Mouse (Mus musculus): ENCODE results near the gene Fbn1. TPM values are rescaled to one million over a fixed set of nuclear protein-coding genes. Genes with fewer than 3 reads are reported as not detected.

The Fbn1 gene
- 15.3 and 17.2 TPM in 2 replicates for polyA plus RNA-seq (2015; fragmentation: Nextera tagmentation; extraction: Ambion mirVana)

DNA sequence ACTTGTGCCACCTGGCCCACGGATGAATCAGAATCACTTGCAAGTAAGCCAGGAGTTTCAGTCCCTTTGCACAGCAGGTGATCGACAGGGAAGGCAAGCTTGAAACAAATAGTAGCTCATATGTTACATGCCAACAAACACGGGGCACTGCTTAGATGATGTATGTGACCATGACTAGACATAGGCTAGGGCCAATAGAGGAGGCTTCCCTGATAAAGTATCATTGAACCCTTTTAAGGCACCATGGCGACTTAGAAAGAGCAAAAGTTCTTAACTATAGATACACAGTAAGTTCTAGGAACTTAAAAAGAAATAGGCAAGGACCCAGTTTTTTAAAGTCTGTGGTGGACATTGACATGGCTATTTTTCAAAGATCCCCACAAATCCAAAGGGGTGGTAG lies at the start of gene Fbn1:
TSS of gene Fbn1 (minus strand) at position 101 of the 400 bp plus-strand sequence.
- 81% methylated on average over 4 of the region's 4 CpGs for WGBS
- peak within 1 kb of the TSS; percentile 69 for H3K4me2 ChIP-seq (replicated peaks; ENCODE audit: low read depth)
- no peaks in the 10 kb centered on the region; the same call in 1 of the 2 replicates for H3K27me3 ChIP-seq (ENCODE audit: control insufficient read depth, insufficient read depth, low read length)
- peak within 1 kb of the TSS; percentile 79 for H3K9ac ChIP-seq (ENCODE audit: low read length)
- ATAC-seq (ENCODE audit: low FRiP score, low TSS enrichment) = no peak
- no peaks in the 10 kb centered on the region for H3K4me1 ChIP-seq (replicated peaks; ENCODE audit: control insufficient read depth, insufficient read depth)
- no peak for DNase-seq (ENCODE audit: low spot score)
- TF ChIP-seq EP300 (optimal IDR thresholded peaks at IDR 0.05) = no peak
- TF ChIP-seq CTCF (IDR thresholded peaks at IDR 0.05; ENCODE audit: low read depth) = no peak
- no peaks in the 10 kb centered on the region for H3K36me3 ChIP-seq (ENCODE audit: control insufficient read depth, insufficient read depth, low read length)
- H3K9me3 ChIP-seq (ENCODE audit: control insufficient read depth, low read length) = no peaks in the 10 kb centered on the region
- H3K27ac ChIP-seq (replicated peaks) = peak within 1 kb of the TSS; percentile 93
- H3K4me3 ChIP-seq (ENCODE audit: low read depth, low read length) = peak within 1 kb of the TSS; percentile 65

GRCm38 (mm10) chr2:125555830-125556229 lies 48.0 kb upstream of the Fbn1 start:
- WGBS = 70% methylated on average over 6 of the region's 6 CpGs
- Histone ChIP-seq H3K4me2 (replicated peaks; ENCODE audit: low read depth) (no peak overlapping the region), H3K9ac (ENCODE audit: low read length) (no peak overlapping the region), H3K4me3 (ENCODE audit: low read depth, low read length) (no peak overlapping the region), H3K27ac (replicated peaks) (no peak overlapping the region), H3K36me3 (ENCODE audit: control insufficient read depth, insufficient read depth, low read length) (no peaks in the 10 kb centered on the region), H3K27me3 (ENCODE audit: control insufficient read depth, insufficient read depth, low read length) (no peaks in the 10 kb centered on the region), H3K9me3 (ENCODE audit: control insufficient read depth, low read length) (no peaks in the 10 kb centered on the region), H3K4me1 (replicated peaks; ENCODE audit: control insufficient read depth, insufficient read depth) (no peaks in the 10 kb centered on the region)
- DNase-seq (ENCODE audit: low spot score) (no peak), ATAC-seq (ENCODE audit: low FRiP score, low TSS enrichment) (no peak)
- TF ChIP-seq CTCF (IDR thresholded peaks at IDR 0.05; ENCODE audit: low read depth) (peak; percentile 45), EP300 (optimal IDR thresholded peaks at IDR 0.05) (no peak)

DNA sequence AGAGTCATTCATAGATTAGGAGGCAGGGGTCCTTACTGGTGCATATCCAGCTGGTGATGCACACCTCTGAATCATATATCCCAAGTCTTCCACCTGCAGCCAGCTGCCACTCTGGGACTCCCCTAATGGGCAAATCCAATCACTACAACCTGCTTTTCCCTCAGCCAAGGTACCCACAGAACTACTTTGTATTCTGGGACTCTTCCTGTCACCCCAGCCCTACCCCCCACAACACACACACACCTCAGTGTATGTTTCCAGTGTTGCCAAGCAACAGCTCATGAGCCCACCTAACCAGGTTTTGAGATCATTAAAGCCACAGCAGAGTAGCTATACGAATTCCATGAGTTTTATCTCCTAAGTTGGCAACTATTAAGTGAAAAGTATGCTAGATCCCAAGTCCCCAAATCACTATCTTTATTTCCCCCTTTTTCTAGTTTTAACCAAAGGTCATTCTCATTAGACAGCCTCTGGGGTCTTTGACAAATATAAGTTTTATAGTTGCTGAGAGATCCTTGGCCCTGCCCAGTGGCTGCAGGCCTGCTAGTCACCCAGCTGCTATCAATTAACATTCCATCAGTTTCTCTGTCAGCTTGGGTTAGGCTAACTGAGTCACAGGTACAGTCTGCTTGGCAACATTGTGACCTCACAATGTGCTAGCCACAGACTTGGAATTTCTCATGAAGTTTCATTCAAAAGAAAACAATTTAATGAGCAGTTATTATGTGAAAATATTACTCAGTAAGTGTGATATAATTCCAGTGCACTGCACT lies 41.2 kb upstream of the Fbn1 start:
- Histone ChIP-seq H3K9me3 (ENCODE audit: control insufficient read depth, low read length) (no peaks in the 10 kb centered on the region), H3K36me3 (ENCODE audit: control insufficient read depth, insufficient read depth, low read length) (no peaks in the 10 kb centered on the region), H3K4me1 (replicated peaks; ENCODE audit: control insufficient read depth, insufficient read depth) (no peaks in the 10 kb centered on the region), H3K27me3 (ENCODE audit: control insufficient read depth, insufficient read depth, low read length) (no peaks in the 10 kb centered on the region), H3K4me2 (replicated peaks; ENCODE audit: low read depth) (no peak overlapping the region), H3K4me3 (ENCODE audit: low read depth, low read length) (no peak overlapping the region), H3K9ac (ENCODE audit: low read length) (no peak overlapping the region), H3K27ac (replicated peaks) (no peak overlapping the region)
- 62% methylated on average over 1 of the region's 1 CpGs for WGBS
- ATAC-seq (ENCODE audit: low FRiP score, low TSS enrichment) = no peak
- TF ChIP-seq CTCF (IDR thresholded peaks at IDR 0.05; ENCODE audit: low read depth) (no peak), EP300 (optimal IDR thresholded peaks at IDR 0.05) (no peak)
- no peak for DNase-seq (ENCODE audit: low spot score)

DNA sequence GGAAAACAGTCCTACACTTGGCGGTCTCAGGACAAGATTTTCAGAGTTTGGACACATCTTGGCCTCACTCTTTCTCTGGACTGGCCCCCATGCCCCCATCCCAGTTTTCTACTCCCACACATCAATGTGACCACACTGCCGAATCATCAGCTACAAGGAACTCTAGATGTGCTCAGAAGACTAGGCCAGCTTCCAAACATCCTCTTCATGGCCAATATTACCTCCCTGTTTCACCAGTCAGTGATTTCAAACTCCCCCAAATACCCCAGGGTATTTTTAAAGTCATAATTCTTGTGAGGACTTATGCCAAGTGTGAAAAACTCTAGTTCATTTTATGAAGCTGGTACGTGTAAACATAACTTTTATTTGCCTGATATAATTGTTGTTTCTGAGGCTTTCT lies 37.2 kb upstream of the Fbn1 start:
- Histone ChIP-seq H3K27ac (replicated peaks) (no peak overlapping the region), H3K4me3 (ENCODE audit: low read depth, low read length) (no peak overlapping the region), H3K9me3 (ENCODE audit: control insufficient read depth, low read length) (no peaks in the 10 kb centered on the region), H3K4me1 (replicated peaks; ENCODE audit: control insufficient read depth, insufficient read depth) (no peaks in the 10 kb centered on the region), H3K4me2 (replicated peaks; ENCODE audit: low read depth) (no peak overlapping the region), H3K9ac (ENCODE audit: low read length) (no peak overlapping the region), H3K36me3 (ENCODE audit: control insufficient read depth, insufficient read depth, low read length) (no peaks in the 10 kb centered on the region), H3K27me3 (ENCODE audit: control insufficient read depth, insufficient read depth, low read length) (no peaks in the 10 kb centered on the region)
- no peak for DNase-seq (ENCODE audit: low spot score)
- no peak for ATAC-seq (ENCODE audit: low FRiP score, low TSS enrichment)
- TF ChIP-seq CTCF (IDR thresholded peaks at IDR 0.05; ENCODE audit: low read depth) = no peak
- TF ChIP-seq EP300 (optimal IDR thresholded peaks at IDR 0.05) = no peak
- 62% methylated on average over 3 of the region's 3 CpGs for WGBS

GRCm38 (mm10) chr2:125543646-125544045 lies 35.9 kb upstream of the Fbn1 start:
- Histone ChIP-seq H3K4me2 (replicated peaks; ENCODE audit: low read depth) (no peak overlapping the region), H3K9me3 (ENCODE audit: control insufficient read depth, low read length) (no peaks in the 10 kb centered on the region), H3K27ac (replicated peaks) (no peak overlapping the region), H3K4me3 (ENCODE audit: low read depth, low read length) (no peak overlapping the region), H3K36me3 (ENCODE audit: control insufficient read depth, insufficient read depth, low read length) (no peaks in the 10 kb centered on the region), H3K27me3 (ENCODE audit: control insufficient read depth, insufficient read depth, low read length) (no peaks in the 10 kb centered on the region), H3K4me1 (replicated peaks; ENCODE audit: control insufficient read depth, insufficient read depth) (no peaks in the 10 kb centered on the region), H3K9ac (ENCODE audit: low read length) (no peak overlapping the region)
- TF ChIP-seq CTCF (IDR thresholded peaks at IDR 0.05; ENCODE audit: low read depth) (no peak), EP300 (optimal IDR thresholded peaks at IDR 0.05) (no peak)
- ATAC-seq (ENCODE audit: low FRiP score, low TSS enrichment) (no peak), DNase-seq (ENCODE audit: low spot score) (no peak)
- WGBS = 58% methylated on average over 1 of the region's 1 CpGs

DNA sequence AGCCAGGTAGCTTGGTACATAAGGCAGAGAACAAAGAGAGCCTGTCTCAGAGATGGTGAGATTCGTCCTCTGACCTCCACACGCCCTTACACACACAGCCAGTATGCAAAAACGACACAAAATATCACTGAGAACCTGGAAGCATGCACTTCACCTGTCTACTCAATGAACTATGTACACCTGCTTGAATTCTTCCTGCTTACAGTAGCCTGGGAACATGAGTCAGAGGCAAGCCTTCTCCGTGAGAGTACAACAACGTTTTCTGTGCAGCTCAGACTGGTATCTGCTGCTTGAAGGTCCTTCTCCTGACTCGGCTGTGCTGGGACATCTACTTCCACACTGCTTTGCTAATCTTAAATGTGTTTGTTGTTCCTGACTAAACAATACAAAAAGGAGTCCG lies 33.7 kb upstream of the Fbn1 start:
- Histone ChIP-seq H3K4me1 (replicated peaks; ENCODE audit: control insufficient read depth, insufficient read depth) (no peaks in the 10 kb centered on the region), H3K9ac (ENCODE audit: low read length) (no peak overlapping the region), H3K27ac (replicated peaks) (no peak overlapping the region), H3K9me3 (ENCODE audit: control insufficient read depth, low read length) (no peaks in the 10 kb centered on the region), H3K36me3 (ENCODE audit: control insufficient read depth, insufficient read depth, low read length) (no peaks in the 10 kb centered on the region), H3K4me3 (ENCODE audit: low read depth, low read length) (no peak overlapping the region), H3K27me3 (ENCODE audit: control insufficient read depth, insufficient read depth, low read length) (no peaks in the 10 kb centered on the region), H3K4me2 (replicated peaks; ENCODE audit: low read depth) (no peak overlapping the region)
- WGBS = 61% methylated on average over 7 of the region's 7 CpGs
- no peak for ATAC-seq (ENCODE audit: low FRiP score, low TSS enrichment)
- no peak for TF ChIP-seq CTCF (IDR thresholded peaks at IDR 0.05; ENCODE audit: low read depth)
- no peak for TF ChIP-seq EP300 (optimal IDR thresholded peaks at IDR 0.05)
- no peak for DNase-seq (ENCODE audit: low spot score)

All from stomach, postnatal 0 days (tissue).